33 mouse cellular contexts compared by ENCODE assay signal in genomic region chr6:5236843-5237371, GRCm38 (mm10). TPM values are rescaled to one million over a fixed set of nuclear protein-coding genes. Genes with fewer than 3 reads are reported as not detected.
DNase-seq lines count a peak whose midpoint lies in the region; ATAC-seq and TF ChIP-seq lines count a peak whose summit lies in the region.
"Had no signal": no experiment of that assay in that cellular context is flagged by ENCODE, and none has a peak within 500 bp of the region (broad histone marks: within the 10 kb centered on the region; RNA-seq: fewer than 3 reads in every experiment).

No protein-coding gene starts in this region.

- no peak overlapping the region for H3K4me2 ChIP-seq in lung, embryonic 15.5 days
- H3K4me2 ChIP-seq in liver, embryonic 14.5 days (ENCODE audit: low read depth): no peak overlapping the region; the same call in 1 of the 2 replicates
- no peak overlapping the region for H3K4me2 ChIP-seq in forebrain, embryonic 16.5 days (ENCODE audit: low read length)
- H3K4me2 ChIP-seq: embryonic facial prominence, embryonic 13.5 days; forebrain, embryonic 12.5 days; forebrain, embryonic 15.5 days; heart, embryonic 11.5 days; hindbrain, embryonic 12.5 days; hindbrain, embryonic 15.5 days had no signal

- H3K9ac ChIP-seq in lung, embryonic 15.5 days: no peak overlapping the region
- H3K9ac ChIP-seq in liver, embryonic 14.5 days (replicated peaks): no peak overlapping the region; the same call in 1 of the 2 replicates
- H3K9ac ChIP-seq in forebrain, embryonic 16.5 days (replicated peaks; ENCODE audit: low read depth, low read length): no peak overlapping the region
- H3K9ac ChIP-seq: embryonic facial prominence, embryonic 13.5 days; forebrain, embryonic 12.5 days; forebrain, embryonic 15.5 days; hindbrain, embryonic 12.5 days; hindbrain, embryonic 15.5 days had no signal

- no peak for TF ChIP-seq CTCF in G1E (IDR thresholded peaks at IDR 0.05; ENCODE audit: low read depth, low read length)
- no peak for TF ChIP-seq CTCF in liver, embryonic 14.5 days (IDR thresholded peaks at IDR 0.05; ENCODE audit: low read depth)

- no peak for DNase-seq in lung, postnatal 36 days
- DNase-seq in G1E (ENCODE audit: low spot score): peak; percentile 60
- peak; percentile 34 for DNase-seq in c-Kit-positive CD71-positive TER-119-negative erythroid progenitor cells, embryonic 14.5 days (ENCODE audit: low read depth)
- no peak for DNase-seq in liver, embryonic 14.5 days (ENCODE audit: low read depth in 3 of 3, low spot score in 3 of 3)
- no peak for DNase-seq in urinary bladder, adult 18-20 months (ENCODE audit: low spot score in 2 of 2)
- DNase-seq: adrenal gland, postnatal 10 days; adrenal gland, postnatal 36 days; cerebellum, adult 11-12 months; cerebellum, adult 8-10 months; cerebellum, postnatal 10 days; cerebellum, postnatal 36 days; embryo, embryonic 11 days; gastrocnemius, postnatal 14 days; heart, adult 11 months had no signal

- no peaks in the 10 kb centered on the region for H3K9me3 ChIP-seq in lung, embryonic 15.5 days
- no peaks in the 10 kb centered on the region for H3K9me3 ChIP-seq in G1E (replicated peaks)
- no peaks in the 10 kb centered on the region for H3K9me3 ChIP-seq in liver, embryonic 14.5 days (ENCODE audit: control insufficient read depth, low read length)
- no peaks in the 10 kb centered on the region for H3K9me3 ChIP-seq in forebrain, embryonic 16.5 days (ENCODE audit: control insufficient read depth, low read length)
- H3K9me3 ChIP-seq: embryonic facial prominence, embryonic 10.5 days; embryonic facial prominence, embryonic 13.5 days; forebrain, embryonic 12.5 days; forebrain, embryonic 15.5 days; hindbrain, embryonic 12.5 days; hindbrain, embryonic 15.5 days had no signal

- no peak overlapping the region for H3K4me3 ChIP-seq in lung, embryonic 15.5 days
- H3K4me3 ChIP-seq in G1E (ENCODE audit: low read depth, low read length): peak overlapping the region; percentile 66
- H3K4me3 ChIP-seq in liver, embryonic 14.5 days (ENCODE audit: insufficient read depth in 1 of 2, low read depth in 2 of 2, low read length in 2 of 2): no peak overlapping the region
- no peak overlapping the region for H3K4me3 ChIP-seq in forebrain, embryonic 16.5 days (replicated peaks; ENCODE audit: low read length)
- H3K4me3 ChIP-seq: embryonic facial prominence, embryonic 10.5 days; embryonic facial prominence, embryonic 13.5 days; erythroblast, embryonic 14.5 days; forebrain, embryonic 12.5 days; forebrain, embryonic 15.5 days; hindbrain, embryonic 12.5 days; hindbrain, embryonic 15.5 days had no signal

- H3K27ac ChIP-seq in lung, embryonic 15.5 days: peak overlapping the region; percentile 46
- no peak overlapping the region; the same call in 1 of the 2 replicates for H3K27ac ChIP-seq in liver, embryonic 14.5 days
- H3K27ac ChIP-seq in forebrain, embryonic 16.5 days (ENCODE audit: low read length): no peak overlapping the region
- H3K27ac ChIP-seq: embryonic facial prominence, embryonic 10.5 days; embryonic facial prominence, embryonic 13.5 days; forebrain, embryonic 12.5 days; forebrain, embryonic 15.5 days; hindbrain, embryonic 12.5 days; hindbrain, embryonic 15.5 days had no signal

- H3K36me3 ChIP-seq in lung, embryonic 15.5 days: no peaks in the 10 kb centered on the region
- peaks cover 33% of the 10 kb centered on the region for H3K36me3 ChIP-seq in G1E (replicated peaks)
- peaks cover 2% of the 10 kb centered on the region; the same call in 1 of the 2 replicates for H3K36me3 ChIP-seq in liver, embryonic 14.5 days (replicated peaks; ENCODE audit: control insufficient read depth, insufficient read depth, low read depth)
- H3K36me3 ChIP-seq in forebrain, embryonic 16.5 days (ENCODE audit: control insufficient read depth, insufficient read depth): no peaks in the 10 kb centered on the region
- H3K36me3 ChIP-seq: embryonic facial prominence, embryonic 10.5 days; embryonic facial prominence, embryonic 13.5 days; forebrain, embryonic 12.5 days; forebrain, embryonic 15.5 days; hindbrain, embryonic 12.5 days; hindbrain, embryonic 15.5 days had no signal

- no peaks in the 10 kb centered on the region for H3K4me1 ChIP-seq in lung, embryonic 15.5 days
- peaks cover 39% of the 10 kb centered on the region for H3K4me1 ChIP-seq in G1E (ENCODE audit: insufficient read depth, low read depth, low read length)
- peaks cover 12 to 15% of the 10 kb centered on the region in 2 experiments for H3K4me1 ChIP-seq in liver, embryonic 14.5 days (replicated peaks; ENCODE audit: control insufficient read depth in 2 of 2, insufficient read depth in 2 of 2, low read length in 1 of 2)
- H3K4me1 ChIP-seq in forebrain, embryonic 16.5 days (replicated peaks; ENCODE audit: control insufficient read depth, insufficient read depth, low read length): no peaks in the 10 kb centered on the region
- H3K4me1 ChIP-seq: embryonic facial prominence, embryonic 10.5 days; embryonic facial prominence, embryonic 13.5 days; forebrain, embryonic 12.5 days; forebrain, embryonic 15.5 days; hindbrain, embryonic 12.5 days; hindbrain, embryonic 15.5 days had no signal

- no peaks in the 10 kb centered on the region for H3K27me3 ChIP-seq in lung, embryonic 15.5 days
- H3K27me3 ChIP-seq in G1E (ENCODE audit: insufficient read depth, low read length): no peaks in the 10 kb centered on the region
- no peaks in the 10 kb centered on the region for H3K27me3 ChIP-seq in liver, embryonic 14.5 days (ENCODE audit: control insufficient read depth, insufficient read depth, low read length)
- no peaks in the 10 kb centered on the region for H3K27me3 ChIP-seq in forebrain, embryonic 16.5 days (replicated peaks; ENCODE audit: control insufficient read depth, insufficient read depth, low read length)
- H3K27me3 ChIP-seq: embryonic facial prominence, embryonic 13.5 days; forebrain, embryonic 12.5 days; forebrain, embryonic 15.5 days; hindbrain, embryonic 12.5 days; hindbrain, embryonic 15.5 days had no signal

- no peak for TF ChIP-seq EP300 in liver, embryonic 14.5 days (IDR thresholded peaks at IDR 0.05; ENCODE audit: low read depth)

- ATAC-seq in lung, embryonic 15.5 days (ENCODE audit: borderline replicate concordance, extremely low read depth, low FRiP score, low TSS enrichment): no peak
- ATAC-seq in G1E (ENCODE audit: extremely low read depth, insufficient number of reproducible peaks, low FRiP score, poor library complexity, severe bottlenecking): peak; percentile 82
- peak; percentile 50; the same call in 1 of the 2 replicates for ATAC-seq in liver, embryonic 14.5 days (ENCODE audit: insufficient read depth)
- no peak for ATAC-seq in forebrain, embryonic 16.5 days
- ATAC-seq: activated CD4-positive, CD25-positive, alpha-beta regulatory T cell, adult 4 months; CD4-positive, CD25-positive, alpha-beta regulatory T cell, adult 4 months; forebrain, embryonic 15.5 days had no signal

- WGBS in lung, embryonic 15.5 days: 81% methylated on average over 8 of the region's 8 CpGs
- 56% methylated on average over 8 of the region's 8 CpGs for WGBS in liver, embryonic 14.5 days (ENCODE audit: insufficient replicate concordance)
- WGBS in forebrain, embryonic 16.5 days: 77% methylated on average over 8 of the region's 8 CpGs

RNA-seq across cellular contexts. Expression of gene Pon3, which starts 19.2 kb away (rescaled TPM):
- polyA plus RNA-seq in lung, embryonic 15.5 days (2015; fragmentation: Nextera tagmentation; extraction: Ambion mirVana): 18.9 and 23.0 TPM in 2 replicates
- total RNA-seq in G1E (2014; fragmentation: Nextera tagmentation) (75.7 and 101 TPM in 2 replicates), G1E (2017) (48.2 and 48.5 TPM in 2 replicates)
- 1.5 and 1.9 TPM in 2 replicates for polyA plus RNA-seq in G1E (2012)
- polyA plus RNA-seq in liver, embryonic 14.5 days (2012; rRNA removed): 6.2 and 8.5 TPM in 2 replicates
- polyA plus RNA-seq in liver, embryonic 14.5 days (2014; fragmentation: Nextera tagmentation; extraction: Ambion mirVana): 17.5 and 19.0 TPM in 2 replicates
- 2.6 and 3.5 TPM in 2 replicates for polyA plus RNA-seq in forebrain, embryonic 16.5 days (2015; fragmentation: Nextera tagmentation; extraction: Ambion mirVana)

RNA-seq across cellular contexts. Expression of gene Pon1, which starts 43.2 kb away (rescaled TPM):
- 0.14 TPM in 1 of 2 replicates, not detected in the other for polyA plus RNA-seq in lung, embryonic 15.5 days (2015; fragmentation: Nextera tagmentation; extraction: Ambion mirVana)
- total RNA-seq in G1E (2014; fragmentation: Nextera tagmentation): not detected in 2 replicates
- total RNA-seq in G1E (2017): 0.12 and 0.16 TPM in 2 replicates
- polyA plus RNA-seq in G1E (2012): not detected in 2 replicates
- 1.9 and 2.0 TPM in 2 replicates for polyA plus RNA-seq in liver, embryonic 14.5 days (2012; rRNA removed)
- polyA plus RNA-seq in liver, embryonic 14.5 days (2014; fragmentation: Nextera tagmentation; extraction: Ambion mirVana): 2.8 and 4.4 TPM in 2 replicates
- polyA plus RNA-seq in forebrain, embryonic 16.5 days (2015; fragmentation: Nextera tagmentation; extraction: Ambion mirVana): 0.25 and 0.71 TPM in 2 replicates
- total RNA-seq: gastrocnemius, postnatal 14 days; heart, adult 8-10 months; heart, postnatal 25 days; hematopoietic stem cell, adult 5-6 weeks had no signal
- polyA plus RNA-seq: activated CD4-positive, CD25-positive, alpha-beta regulatory T cell, adult 4 months; C2C12; CD4-positive, CD25-positive, alpha-beta regulatory T cell, adult 4 months; cortical plate, adult 2 months; embryonic facial prominence, embryonic 10.5 days; erythroblast, embryonic 14.5 days; heart, embryonic 14.5 days; heart, postnatal 0 days; hindbrain, embryonic 12.5 days had no signal

Comparison
In these comparisons a context has a peak if more than half of its experiments do, and no peak if none do; other contexts are left out.
1. ATAC-seq: peak in G1E (single experiment) and liver, embryonic 14.5 days (single experiment); none in lung, embryonic 15.5 days (single experiment) and forebrain, embryonic 16.5 days (single experiment).
2. DNase-seq: peak in G1E (single experiment) and c-Kit-positive CD71-positive TER-119-negative erythroid progenitor cells, embryonic 14.5 days (single experiment); none in lung, postnatal 36 days (single experiment), liver, embryonic 14.5 days (0 of 3) and urinary bladder, adult 18-20 months (0 of 2).